Comparison of ENCODE assay signal across 7 mouse cellular contexts in genomic region chr1:92902786-92903185, GRCm38 (mm10). TPM values are rescaled to one million over a fixed set of nuclear protein-coding genes. Genes with fewer than 3 reads are reported as not detected.
DNase-seq lines count a peak whose midpoint lies in the region; ATAC-seq and TF ChIP-seq lines count a peak whose summit lies in the region.

Gene Ankmy1 (minus strand): TSS chr1:92902906.

- no peaks in the 10 kb centered on the region for H3K9me3 ChIP-seq in kidney, postnatal 0 days (replicated peaks; ENCODE audit: low read length)
- no peaks in the 10 kb centered on the region for H3K9me3 ChIP-seq in liver, embryonic 14.5 days (ENCODE audit: control insufficient read depth, low read length)
- no peaks in the 10 kb centered on the region for H3K9me3 ChIP-seq in neural tube, embryonic 11.5 days (ENCODE audit: control insufficient read depth, low read length)

- WGBS in kidney, postnatal 0 days = 1% methylated on average over 15 of the region's 15 CpGs
- 4% methylated on average over 15 of the region's 15 CpGs for WGBS in liver, embryonic 14.5 days (ENCODE audit: insufficient replicate concordance)
- 2% methylated on average over 15 of the region's 15 CpGs for WGBS in neural tube, embryonic 11.5 days

- no peaks in the 10 kb centered on the region for H3K27me3 ChIP-seq in kidney, postnatal 0 days (ENCODE audit: insufficient read depth, low read length)
- no peaks in the 10 kb centered on the region; the same call in none of the 2 replicates for H3K27me3 ChIP-seq in liver, embryonic 14.5 days (ENCODE audit: control insufficient read depth, insufficient read depth, low read length)
- no peaks in the 10 kb centered on the region for H3K27me3 ChIP-seq in neural tube, embryonic 11.5 days (ENCODE audit: control insufficient read depth, insufficient read depth, low read length)

- 0 out of 2 replicates have a peak, but pooled peaks cover 7% of the 10 kb centered on the region for H3K4me1 ChIP-seq in kidney, postnatal 0 days (replicated peaks; ENCODE audit: insufficient read depth, low read length)
- peaks cover 6 to 15% of the 10 kb centered on the region in 2 experiments for H3K4me1 ChIP-seq in liver, embryonic 14.5 days (replicated peaks; ENCODE audit: control insufficient read depth in 2 of 2, insufficient read depth in 2 of 2, low read length in 1 of 2)
- H3K4me1 ChIP-seq in neural tube, embryonic 11.5 days (ENCODE audit: control insufficient read depth, insufficient read depth, low read length) = peaks cover 8% of the 10 kb centered on the region; the same call in 1 of the 2 replicates

- peak within 1 kb of the TSS; percentile 4; the same call in 1 of the 2 replicates for H3K4me3 ChIP-seq in kidney, postnatal 0 days (replicated peaks; ENCODE audit: low read depth, low read length)
- peak within 1 kb of the TSS in 1 of 2 experiments; percentile 10; a peak in 1 of 4 replicates for H3K4me3 ChIP-seq in liver, embryonic 14.5 days (ENCODE audit: insufficient read depth in 1 of 2, low read depth in 2 of 2, low read length in 2 of 2)
- H3K4me3 ChIP-seq in neural tube, embryonic 11.5 days (ENCODE audit: low read depth, low read length) = peak within 1 kb of the TSS; percentile 10; the same call in 1 of the 2 replicates

- peak; percentile 92 for DNase-seq in R1 (ENCODE audit: low read depth, low spot score)
- DNase-seq in adrenal gland, postnatal 36 days = peak; percentile 76 to 77
- DNase-seq in frontal cortex, postnatal 25 days (ENCODE audit: low spot score in 2 of 2) = peak; percentile 44 to 54
- peak; percentile 85 for DNase-seq in kidney, postnatal 0 days (ENCODE audit: low spot score)
- DNase-seq in liver, embryonic 14.5 days (ENCODE audit: low read depth in 3 of 3, low spot score in 3 of 3) = peak in 1 of 3 experiments; percentile 35
- DNase-seq in neural tube, embryonic 11.5 days (ENCODE audit: low spot score) = peak; percentile 80
- DNase-seq in spleen, adult 12 weeks (ENCODE audit: low spot score) = no peak

- no peak within 1 kb of the TSS for H3K9ac ChIP-seq in kidney, postnatal 0 days (ENCODE audit: low read depth, low read length)
- no peak within 1 kb of the TSS for H3K9ac ChIP-seq in liver, embryonic 14.5 days (replicated peaks)
- no peak within 1 kb of the TSS for H3K9ac ChIP-seq in neural tube, embryonic 11.5 days (ENCODE audit: low read length)

- H3K27ac ChIP-seq in kidney, postnatal 0 days = no peak within 1 kb of the TSS
- H3K27ac ChIP-seq in liver, embryonic 14.5 days = no peak within 1 kb of the TSS
- H3K27ac ChIP-seq in neural tube, embryonic 11.5 days (ENCODE audit: low read depth, low read length) = no peak within 1 kb of the TSS

- no peak for TF ChIP-seq CTCF in kidney, postnatal 0 days (IDR thresholded peaks at IDR 0.05; ENCODE audit: low read depth)
- no peak for TF ChIP-seq CTCF in liver, embryonic 14.5 days (IDR thresholded peaks at IDR 0.05; ENCODE audit: low read depth)

- H3K36me3 ChIP-seq in kidney, postnatal 0 days (ENCODE audit: insufficient read depth, low read length) = no peaks in the 10 kb centered on the region
- no peaks in the 10 kb centered on the region for H3K36me3 ChIP-seq in liver, embryonic 14.5 days (replicated peaks; ENCODE audit: control insufficient read depth, insufficient read depth, low read depth)
- no peaks in the 10 kb centered on the region for H3K36me3 ChIP-seq in neural tube, embryonic 11.5 days (ENCODE audit: control insufficient read depth, insufficient read depth, low read length)

- TF ChIP-seq EP300 in liver, embryonic 14.5 days (IDR thresholded peaks at IDR 0.05; ENCODE audit: low read depth) = no peak

- peak within 1 kb of the TSS; percentile 52 for H3K4me2 ChIP-seq in kidney, postnatal 0 days (ENCODE audit: low read length)
- peak within 1 kb of the TSS; percentile 15; the same call in 1 of the 2 replicates for H3K4me2 ChIP-seq in liver, embryonic 14.5 days (ENCODE audit: low read depth)
- peak within 1 kb of the TSS; percentile 45 for H3K4me2 ChIP-seq in neural tube, embryonic 11.5 days (ENCODE audit: low read depth)

- ATAC-seq in kidney, postnatal 0 days (replicated peaks; ENCODE audit: low FRiP score, low read depth) = peak; percentile 63
- no peak for ATAC-seq in liver, embryonic 14.5 days (ENCODE audit: insufficient read depth)
- ATAC-seq in neural tube, embryonic 11.5 days (ENCODE audit: insufficient read depth, low FRiP score, low TSS enrichment) = peak; percentile 51; the same call in 1 of the 2 replicates

RNA-seq across cellular contexts. Expression of gene Ankmy1, which starts in this region (rescaled TPM):
- total RNA-seq in adrenal gland, postnatal 36 days (2021) = 1 to 10 TPM in 1 of 2 experiments, under 1 TPM in 1; 0.93 to 1.0 TPM
- polyA plus RNA-seq in kidney, postnatal 0 days (2015; fragmentation: Nextera tagmentation; extraction: Ambion mirVana) = 0.14 and 0.43 TPM in 2 replicates
- 0.02 and 0.05 TPM in 2 replicates for polyA plus RNA-seq in liver, embryonic 14.5 days (2012; rRNA removed)
- not detected in 2 replicates for polyA plus RNA-seq in liver, embryonic 14.5 days (2014; fragmentation: Nextera tagmentation; extraction: Ambion mirVana)
- polyA plus RNA-seq in neural tube, embryonic 11.5 days (2014; fragmentation: Nextera tagmentation; extraction: Ambion mirVana) = 0.23 and 0.62 TPM in 2 replicates

Comparison
In these comparisons a context has a peak if more than half of its experiments do, and no peak if none do; other contexts are left out.
1. Peak in DNase-seq, ATAC-seq, H3K4me3 ChIP-seq and H3K4me2 ChIP-seq in kidney, postnatal 0 days; RNA of the gene not detected or under 1 TPM.
2. Peak in DNase-seq, ATAC-seq, H3K4me3 ChIP-seq and H3K4me2 ChIP-seq in neural tube, embryonic 11.5 days; RNA of the gene not detected or under 1 TPM.